Mouse (Mus musculus) natural killer cell, adult 2 months (primary cell): ENCODE results near the gene Cacna1h.

Source experiments
- DNase-seq, 2 experiments: peaks; one replicate each; pipeline ENCODE4 v3.0.0; 2022; ENCODE audit warnings: low spot score in 2 of 2

Cacna1h gene

DNA sequence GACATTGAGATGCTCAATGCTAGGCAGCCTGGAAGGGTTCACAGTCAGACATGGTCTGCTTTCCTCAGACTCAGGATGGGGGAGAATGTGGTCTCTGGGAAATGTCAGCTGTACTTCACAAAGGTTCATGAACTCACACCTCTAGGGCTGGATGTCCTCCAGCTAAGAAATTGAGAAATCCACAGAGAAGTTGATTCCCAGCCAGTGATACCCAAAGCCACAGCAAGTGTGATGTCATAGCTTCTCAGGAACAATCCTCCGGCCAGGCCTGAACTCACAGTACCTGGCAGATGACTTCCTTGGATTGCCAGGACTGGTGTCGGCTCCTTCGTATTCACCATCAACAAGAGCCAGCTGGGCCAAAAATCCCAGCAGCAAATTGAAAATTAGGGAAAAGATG lies 12.3 kb upstream of the Cacna1h start:
- no peak for DNase-seq

DNA sequence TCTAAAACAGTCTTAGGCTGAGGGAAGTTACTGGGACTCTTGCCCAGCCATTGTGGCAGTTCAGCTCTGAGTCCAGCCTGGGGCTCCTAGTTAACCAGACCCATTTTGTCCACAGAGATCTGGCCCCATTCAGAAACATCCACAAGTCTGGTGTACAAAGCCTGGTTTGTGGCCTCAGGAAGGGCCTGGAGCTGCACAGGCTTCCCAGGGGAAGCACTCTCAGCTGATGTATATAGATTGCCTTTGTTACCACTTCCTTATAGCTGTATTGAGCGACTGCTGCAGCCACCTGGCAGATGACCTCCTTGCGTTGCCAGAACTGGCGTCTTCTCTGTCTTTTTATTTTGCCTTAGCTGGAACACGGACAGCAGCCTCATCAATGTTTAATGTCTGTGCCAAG lies 11.5 kb upstream of the Cacna1h start:
- DNase-seq, result no peak

DNA sequence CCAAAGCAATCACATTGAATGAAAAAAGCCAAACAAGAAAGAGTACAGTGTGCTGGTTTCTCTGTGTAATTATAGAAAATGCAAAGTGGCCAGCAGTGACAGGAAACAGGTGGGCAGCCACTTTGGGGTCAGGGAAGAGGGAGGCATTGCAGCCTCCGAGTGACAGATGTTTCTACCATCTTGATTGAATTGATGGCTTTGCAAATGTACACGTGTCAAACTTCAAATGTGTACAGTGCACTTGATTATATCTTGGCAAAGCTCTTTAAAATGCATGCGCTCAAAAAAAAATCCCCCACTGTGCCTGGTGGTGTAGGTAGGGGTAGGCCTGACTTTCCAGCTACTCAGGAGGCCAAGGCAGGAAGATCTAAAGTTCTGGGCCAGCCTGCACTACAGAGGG lies 9.3 kb upstream of the Cacna1h start:
- DNase-seq, result no peak

DNA sequence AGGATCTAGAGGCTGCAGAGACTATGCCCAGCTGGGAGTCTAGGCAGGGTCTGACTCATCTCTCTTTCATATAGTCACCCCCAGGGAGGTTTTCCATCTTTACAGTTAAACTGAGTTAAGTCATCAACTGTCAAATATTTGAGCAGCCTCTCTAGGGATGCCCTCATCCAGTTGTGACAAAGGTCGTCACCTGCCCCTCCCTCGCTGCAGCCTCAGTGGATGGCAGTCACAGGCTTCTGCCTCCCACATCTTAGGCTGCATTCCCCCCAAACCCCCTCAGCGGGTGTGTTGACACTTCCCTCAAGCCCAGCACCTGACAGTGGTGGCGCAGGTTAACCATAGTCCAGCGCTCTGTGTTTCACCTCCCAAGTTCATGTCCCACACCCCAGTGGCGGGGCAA lies 7.8 kb upstream of the Cacna1h start:
- DNase-seq, result no peak

DNA sequence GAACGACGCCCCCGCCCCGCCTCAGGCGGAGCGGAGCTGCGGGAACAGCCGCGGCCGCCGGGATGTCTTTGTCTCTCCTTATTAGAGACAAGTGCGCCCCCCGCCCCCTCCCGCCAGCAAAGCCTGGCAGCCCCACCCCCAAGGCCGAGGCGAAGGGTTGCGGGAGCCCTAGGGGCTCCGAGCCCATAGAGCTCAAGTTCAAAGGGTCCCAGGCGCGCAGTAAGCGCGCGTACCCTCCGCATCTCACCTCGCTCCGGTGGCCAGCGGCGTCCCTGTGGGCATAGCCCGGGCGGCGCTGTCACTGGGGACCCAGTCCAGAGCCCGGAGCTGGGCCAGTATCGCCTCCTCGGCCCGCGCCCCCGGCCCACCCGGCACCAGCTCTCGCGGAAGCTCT lies 363 bp downstream of the Cacna1h start:
- DNase-seq, result no peak

DNA sequence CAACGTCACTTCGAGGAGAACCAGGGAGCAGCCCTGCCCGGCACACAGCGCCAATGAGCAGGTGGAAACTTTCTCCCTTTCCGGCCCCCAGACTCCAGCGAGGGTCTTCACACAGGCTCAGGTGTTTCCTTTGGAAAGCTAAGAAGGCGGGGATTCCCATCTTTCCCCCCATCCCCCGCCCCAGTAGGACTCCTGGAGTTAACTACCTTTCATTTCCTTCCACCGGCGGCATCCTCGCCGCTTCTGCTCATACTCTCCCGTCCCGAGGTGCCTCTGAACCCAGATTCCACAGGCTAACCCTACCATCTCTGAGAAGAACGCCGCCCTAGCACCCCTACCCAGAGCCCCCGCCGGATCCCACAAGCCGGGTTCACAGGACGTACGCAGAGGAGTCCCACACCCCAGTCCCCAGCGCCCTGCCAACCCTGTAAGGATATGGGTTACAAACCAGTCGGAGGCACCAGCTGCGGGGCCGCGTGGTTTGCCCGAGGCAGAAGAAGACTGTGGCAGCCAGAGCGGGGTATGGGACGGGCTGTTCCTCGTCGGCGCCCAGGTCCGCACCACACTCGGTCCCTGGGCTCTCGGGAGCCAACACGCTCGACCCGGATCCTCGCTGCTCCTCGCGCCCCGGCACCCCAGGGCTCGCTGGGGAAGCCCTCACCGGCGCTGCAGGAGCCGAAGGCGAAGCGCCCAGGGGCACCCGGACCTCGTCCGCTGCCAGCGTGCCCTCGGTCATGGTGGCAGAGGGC lies 976 bp downstream of the Cacna1h start:
- DNase-seq, result no peak

DNA sequence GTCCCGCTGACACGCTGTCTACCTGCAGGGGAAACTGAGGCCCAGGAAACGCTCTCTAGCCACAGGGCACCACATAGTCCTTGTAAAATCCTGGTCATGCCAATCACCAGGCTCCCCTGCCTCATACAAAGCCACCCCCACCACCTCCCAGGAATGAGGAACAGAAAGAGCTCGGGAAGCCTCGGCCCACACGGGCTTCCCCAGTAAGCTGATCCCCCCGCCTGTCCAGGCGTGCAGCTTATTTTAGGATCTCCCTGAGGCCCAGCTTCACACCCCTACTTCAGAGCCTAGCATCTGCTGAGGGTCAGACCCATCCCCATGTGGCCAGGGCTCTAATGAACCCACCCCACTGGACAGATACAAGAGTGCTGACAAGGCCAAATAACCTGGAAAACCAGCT lies 3.0 kb downstream of the Cacna1h start:
- no peak for DNase-seq

DNA sequence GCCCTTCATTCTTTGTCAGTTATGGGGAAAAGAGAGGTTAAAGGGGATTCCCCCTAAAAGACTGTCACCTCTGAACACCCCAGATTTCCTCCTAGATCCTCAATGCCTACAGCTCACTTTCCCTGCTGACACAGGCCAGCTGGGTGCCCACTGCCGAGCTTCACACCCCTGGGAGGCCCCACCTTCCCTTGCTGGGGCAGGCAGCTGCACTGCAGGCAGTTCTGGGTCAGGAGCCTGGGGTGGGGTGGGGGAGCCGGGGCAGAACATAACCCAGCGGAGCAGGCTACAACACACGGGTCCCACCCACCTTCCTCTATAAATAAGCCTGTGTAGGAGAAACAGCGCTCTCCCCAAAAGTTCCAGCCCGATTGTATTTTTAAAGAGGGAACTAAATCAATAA lies 3.7 kb downstream of the Cacna1h start:
- no peak for DNase-seq

DNA sequence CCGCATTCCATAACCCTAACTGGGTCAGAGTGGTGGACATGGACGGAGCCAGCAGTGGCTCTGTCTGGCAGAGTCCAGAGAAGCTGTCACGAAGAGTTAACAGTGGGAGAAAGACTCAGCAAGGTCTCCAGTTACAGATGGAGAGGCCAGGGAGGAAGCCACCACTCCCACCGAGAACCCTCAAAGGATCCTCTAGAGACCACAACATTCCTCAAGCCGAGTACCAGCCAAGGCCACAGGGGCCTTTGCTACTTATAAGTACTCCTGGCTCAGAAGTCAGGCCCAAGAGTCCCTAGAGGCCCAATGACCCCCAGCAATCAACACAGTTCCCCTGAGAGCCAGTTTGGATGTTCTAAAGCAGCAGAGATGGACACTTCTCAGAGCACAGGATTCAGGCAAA lies 4.3 kb downstream of the Cacna1h start:
- no peak for DNase-seq

DNA sequence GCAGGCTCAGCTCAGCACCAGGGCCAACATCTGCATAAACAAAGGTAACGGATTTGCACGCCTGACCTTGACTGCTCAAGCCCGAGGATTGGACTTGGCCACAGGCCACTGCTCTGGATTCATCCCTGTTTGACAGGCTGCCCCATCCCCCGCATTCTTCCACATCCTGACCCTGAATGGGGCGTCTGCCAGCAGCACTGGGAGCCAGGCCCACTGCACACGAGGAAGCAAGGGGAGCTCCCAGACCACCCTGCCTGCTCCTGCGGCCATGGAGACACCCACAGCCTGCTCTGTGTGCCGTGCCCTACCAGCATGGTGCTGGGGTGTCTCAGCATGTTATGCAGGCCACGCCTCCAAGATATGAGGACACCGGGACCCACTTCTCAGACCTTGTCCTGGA lies 6.1 kb downstream of the Cacna1h start:
- DNase-seq, result no peak

DNA sequence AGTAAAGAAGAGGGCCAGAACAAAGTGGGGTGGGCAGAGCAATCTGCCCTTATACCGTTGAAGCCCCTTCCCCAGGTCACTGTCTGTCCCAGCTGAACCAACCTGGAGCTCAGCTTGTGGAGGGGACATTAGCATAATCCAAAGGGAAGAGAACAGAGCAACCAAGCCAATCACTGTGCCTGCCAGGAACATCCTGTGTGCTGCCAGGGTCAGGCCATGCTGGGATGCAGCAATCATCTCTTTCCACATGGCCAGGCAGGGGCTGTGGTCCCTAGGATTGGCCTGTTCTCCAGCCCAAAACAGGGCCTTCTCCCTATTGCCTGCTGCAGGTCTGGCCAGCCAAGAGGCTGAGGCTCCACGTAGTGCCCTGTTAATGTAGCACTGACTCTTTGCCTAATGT lies 7.6 kb downstream of the Cacna1h start:
- no peak for DNase-seq

DNA sequence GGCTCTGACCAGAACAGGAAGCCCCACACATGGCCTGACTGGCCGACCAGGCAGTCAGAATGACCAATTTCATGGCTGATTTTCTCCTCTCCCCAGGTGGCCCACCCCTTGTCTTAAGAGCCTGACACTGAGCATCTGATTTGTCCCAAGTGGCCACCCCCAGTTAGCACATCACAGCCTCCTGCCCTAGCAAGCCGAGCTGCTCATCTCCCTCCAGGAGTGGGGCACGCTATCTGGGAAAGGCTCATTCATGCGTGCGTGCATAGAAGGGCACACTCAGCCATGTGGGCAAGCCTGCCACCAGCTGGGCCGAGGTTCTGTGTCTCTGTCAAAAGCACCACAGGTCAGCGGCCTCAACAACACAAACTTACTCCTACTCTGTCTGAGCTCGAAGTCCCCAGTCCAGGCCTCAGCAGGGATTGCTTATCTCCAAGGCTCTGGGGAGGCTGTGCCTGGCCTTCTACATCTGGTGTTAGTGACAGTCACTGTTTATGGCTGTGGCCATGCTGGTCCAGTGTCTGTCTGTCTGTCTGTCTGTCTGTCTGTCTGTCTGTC lies 9.0 kb downstream of the Cacna1h start:
- DNase-seq, result no peak

DNA sequence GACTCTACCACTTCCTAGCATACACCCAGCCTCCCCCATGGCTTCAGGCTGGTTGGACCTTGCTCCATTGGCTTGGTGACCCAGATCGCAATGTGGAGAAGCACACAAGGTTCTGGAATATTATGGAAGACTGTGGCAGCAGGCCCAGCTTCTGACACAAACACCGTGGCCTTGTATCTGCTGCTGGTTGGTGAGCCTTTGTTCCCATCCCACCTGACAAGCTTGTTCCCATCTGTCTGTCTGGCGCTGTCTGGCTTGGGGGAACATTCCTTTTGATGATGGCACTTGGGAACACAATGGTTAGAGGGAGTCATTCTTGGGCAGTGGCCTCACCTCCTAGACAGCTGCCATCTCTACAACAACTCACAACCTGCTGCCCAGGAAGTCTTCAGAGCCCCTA lies 12.6 kb downstream of the Cacna1h start:
- DNase-seq, result no peak

DNA sequence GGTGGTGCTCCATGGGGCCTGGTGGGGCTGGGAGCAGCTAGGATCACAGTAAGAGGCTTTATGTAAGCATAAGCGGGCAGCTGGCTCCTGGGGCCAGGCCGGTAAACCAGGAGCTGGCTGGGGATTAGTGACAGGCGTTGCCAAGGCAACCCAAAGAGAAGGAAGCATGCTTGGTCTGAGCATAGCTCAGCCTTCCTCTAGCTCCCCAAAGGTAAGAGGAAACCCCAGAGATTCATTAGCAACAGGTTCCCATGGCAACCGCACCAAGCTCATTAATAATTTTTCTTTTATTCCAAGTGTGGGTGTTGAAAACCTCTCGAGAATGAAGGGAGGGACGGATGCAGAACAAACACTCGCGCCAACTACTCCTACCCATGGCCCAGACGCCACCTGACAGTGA lies 14.7 kb downstream of the Cacna1h start:
- DNase-seq, result no peak

DNA sequence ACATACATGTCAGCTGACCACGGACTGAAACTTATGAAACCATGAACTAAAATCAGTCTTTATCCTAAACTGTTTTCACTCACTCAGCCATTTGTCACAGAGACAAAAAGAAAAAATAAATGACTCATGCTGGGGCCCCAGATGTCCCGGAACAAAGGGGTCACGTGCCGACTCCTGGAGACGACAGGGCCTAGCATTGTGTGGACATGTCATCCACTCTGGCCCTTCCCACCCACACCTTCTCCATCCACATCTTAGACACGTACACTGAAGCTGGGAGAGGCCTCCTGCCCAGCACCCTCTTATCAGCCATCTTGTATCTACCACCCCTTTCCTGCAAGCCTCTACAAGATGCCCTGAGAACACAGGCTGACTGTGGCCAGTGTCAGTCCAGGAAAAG lies 15.6 kb downstream of the Cacna1h start:
- no peak for DNase-seq

DNA sequence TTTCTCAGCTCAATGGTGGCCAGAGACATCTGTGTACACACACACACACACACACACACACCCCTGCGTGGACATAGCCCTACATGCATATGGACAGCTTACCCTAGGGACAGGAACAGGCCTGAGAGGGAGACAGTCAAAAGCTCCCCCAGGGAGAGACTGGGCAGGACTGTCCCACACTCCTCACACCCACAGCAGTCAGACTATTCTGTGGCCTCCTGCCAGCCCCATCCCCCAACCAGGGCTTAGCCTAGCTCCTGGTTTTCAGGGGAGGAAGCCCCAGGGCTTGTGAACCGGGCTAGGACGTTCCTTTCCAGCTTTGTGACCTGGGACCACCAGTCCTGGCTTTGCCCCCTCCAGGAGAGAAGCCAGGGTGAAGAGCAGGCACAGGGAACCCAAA lies 17.4 kb downstream of the Cacna1h start:
- DNase-seq, result no peak

DNA sequence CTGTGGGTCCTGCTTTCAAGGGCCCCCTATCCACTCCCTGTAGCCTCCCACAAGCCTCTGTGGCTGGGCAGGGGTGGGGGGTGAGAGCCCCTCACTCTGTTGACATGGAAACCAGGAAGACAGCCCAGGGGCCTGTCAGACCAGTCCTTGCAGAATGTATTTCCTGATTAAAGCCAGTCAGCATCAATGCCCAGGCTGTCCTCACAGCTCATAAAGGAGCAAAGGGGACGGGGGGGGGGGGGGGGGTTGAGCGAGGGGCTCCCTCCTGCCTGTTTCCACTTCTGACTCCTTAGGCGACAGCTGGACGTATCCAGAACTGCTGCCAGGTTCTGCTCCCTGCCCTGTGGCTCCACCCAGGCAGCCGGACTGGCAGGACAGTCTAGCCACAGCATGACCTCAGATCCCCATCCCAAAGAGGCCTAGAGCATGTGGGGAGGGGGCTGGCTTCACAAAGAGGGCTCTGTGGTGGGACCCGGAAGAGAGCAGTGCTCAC lies 18.1 kb downstream of the Cacna1h start:
- DNase-seq, result no peak

DNA sequence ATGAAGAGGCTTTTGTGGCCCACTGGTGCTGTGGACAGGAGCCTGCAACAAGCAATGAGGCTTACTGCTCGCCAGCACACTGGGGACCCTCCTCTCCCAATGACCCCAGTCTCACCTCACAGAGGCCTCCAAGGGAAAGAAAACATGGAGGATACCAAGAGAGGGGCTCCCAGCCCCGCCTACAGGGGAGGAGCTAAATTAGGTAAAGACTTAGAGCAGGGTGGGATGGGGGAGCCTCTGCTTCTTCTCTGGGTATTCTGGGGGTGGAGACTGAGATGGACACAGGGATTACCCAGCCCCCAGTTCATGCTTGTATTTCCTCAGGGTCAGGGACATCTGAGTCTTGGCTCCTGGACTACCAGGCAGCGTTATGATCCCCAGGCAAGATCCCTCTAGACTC lies 18.7 kb downstream of the Cacna1h start:
- no peak for DNase-seq

DNA sequence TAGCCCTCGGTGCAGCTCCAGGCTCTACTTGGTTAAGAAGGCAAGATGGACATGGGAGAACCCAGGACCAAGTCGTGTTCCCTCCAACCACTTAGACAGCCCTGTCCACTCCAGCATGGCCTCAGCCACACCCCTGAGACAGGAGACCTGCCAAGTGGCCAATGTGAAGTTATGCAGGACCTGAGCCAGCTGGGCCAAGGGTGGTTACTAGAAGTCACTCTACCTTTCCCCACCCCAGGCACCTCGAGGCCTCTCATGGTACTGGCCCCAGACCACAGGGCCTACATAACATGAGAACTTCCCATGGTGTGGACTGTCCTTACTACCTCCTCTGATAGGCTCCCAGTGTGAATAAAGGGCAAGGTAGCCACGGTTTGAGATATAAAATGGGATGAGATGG lies 19.4 kb downstream of the Cacna1h start:
- no peak for DNase-seq

DNA sequence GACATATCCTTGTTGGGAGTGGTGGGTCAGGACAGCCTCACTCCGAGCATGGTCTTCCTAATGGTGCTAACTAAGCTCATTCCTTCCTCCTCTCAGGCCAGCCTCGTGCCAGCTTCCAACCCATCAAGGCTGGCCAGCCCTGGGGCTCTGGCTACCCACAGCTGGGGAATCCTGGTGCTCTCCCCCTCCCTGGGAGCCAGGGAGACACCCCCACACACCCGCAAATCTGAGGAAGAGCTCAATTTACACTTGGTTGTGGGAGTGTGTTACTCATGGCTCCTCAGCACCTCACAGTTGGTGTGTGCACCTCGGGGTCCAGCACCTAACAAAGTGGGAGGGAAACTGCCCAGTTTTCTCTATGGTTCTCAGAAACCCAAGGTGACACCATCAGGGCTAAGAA lies 22.3 kb downstream of the Cacna1h start:
- DNase-seq, result no peak

DNA sequence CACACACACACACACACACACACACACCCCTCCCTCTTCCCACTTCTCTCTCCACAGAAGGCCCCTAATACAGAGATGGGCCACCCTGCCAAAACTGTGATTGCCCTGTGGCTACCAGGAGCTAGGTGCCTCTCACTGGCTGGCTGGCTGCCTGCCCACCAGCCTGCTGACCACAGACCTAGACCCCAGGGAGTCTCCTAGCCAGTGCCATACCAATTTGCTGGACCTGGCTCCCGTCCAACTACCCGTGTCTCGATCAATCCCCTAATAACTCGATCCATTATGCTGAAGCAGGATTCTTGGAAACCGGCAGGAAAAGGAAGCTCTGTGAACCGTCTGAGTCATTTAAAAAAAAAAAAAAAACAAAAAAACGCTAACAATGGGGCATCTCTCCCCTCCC lies 22.8 kb downstream of the Cacna1h start:
- no peak for DNase-seq

DNA sequence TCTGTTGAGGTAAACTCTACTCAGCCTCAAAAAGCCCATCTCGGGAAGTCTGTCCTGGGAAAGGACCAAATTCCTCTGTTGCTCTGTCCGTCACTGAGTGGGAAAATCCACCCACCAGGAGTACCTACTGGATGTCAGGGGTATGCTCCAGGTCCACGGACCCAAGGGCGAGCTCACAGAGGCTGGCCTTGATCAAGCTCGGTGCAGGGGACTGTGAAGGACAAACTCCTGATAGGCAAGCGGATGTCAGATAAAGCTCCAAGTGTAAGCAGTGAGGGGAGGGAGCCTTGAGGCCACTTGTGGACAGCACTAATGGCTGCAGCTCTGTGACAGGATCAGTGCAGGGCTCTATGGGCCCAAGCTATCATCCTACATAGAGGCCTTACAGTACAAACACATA lies 23.4 kb downstream of the Cacna1h start:
- no peak for DNase-seq

DNA sequence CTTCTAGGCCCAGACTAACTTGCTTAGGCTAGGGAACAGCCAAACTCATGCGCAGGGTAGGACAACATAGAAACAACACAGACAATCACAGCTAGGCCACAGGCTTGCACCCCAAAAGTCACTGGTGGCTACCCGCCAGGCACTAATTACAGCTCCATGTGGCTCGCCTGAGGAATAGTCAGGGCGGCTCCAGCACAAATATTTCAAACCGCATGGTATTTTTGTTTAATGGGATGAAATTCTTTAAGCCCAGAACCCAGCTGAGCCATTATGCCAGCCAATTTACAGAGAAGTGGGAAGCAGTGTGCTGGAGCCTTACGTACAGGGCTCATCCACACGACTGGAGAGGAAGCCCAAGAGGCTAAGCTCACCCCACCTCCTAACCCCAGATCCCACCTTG lies 24.0 kb downstream of the Cacna1h start:
- DNase-seq, result no peak
